Mouse (Mus musculus) Patski (cell line): ENCODE data around the gene Hrh3. TPM values are rescaled to one million over a fixed set of nuclear protein-coding genes. Genes with fewer than 3 reads are reported as not detected.

Experiments used
- ATAC-seq: fragments of 100-300 bp; one replicate; pipeline ENCODE4 v1.8.0; 2021
- CTCF ChIA-PET: fragments of 350-600 bp; sonication (Branson Sonifier 250); formaldehyde crosslinking; loops from one replicate; lab custom pipeline; 2022; ENCODE audit warnings: inconsistent platforms; lab: Charles Lee
- POLR2A ChIA-PET: fragments of 350-600 bp; sonication (Branson Sonifier 250); formaldehyde crosslinking; loops from one replicate; lab custom pipeline; 2022; ENCODE audit warnings: antibody characterized with exemption, inconsistent platforms; lab: Charles Lee
- DNase-seq: peaks from one replicate; pipeline ENCODE4 v3.0.0-alpha.2; 2011; ENCODE audit warnings: low read depth, low spot score
- H3K27me3 ChIP-seq: fragments of 371-371 bp; one replicate; pipeline ENCODE4 v1.5.1; 2021
- CTCF ChIP-seq: fragments of 100-300 bp; IDR thresholded peaks from one replicate; pipeline ENCODE4 v1.5.1; 2021
- in situ Hi-C: fragments of 300-500 bp; cut with MboI; formaldehyde crosslinking; loops from 3 replicates; pipeline ENCODE4 v1.11.1; 2018; ENCODE audit warnings: low pct_unique_long_range_greater_than_20kb, mixed read lengths
- polyA plus RNA-seq: library from polyadenylated mRNA; unstranded; gene quantifications from one replicate; pipeline ENCODE4 v1.2.3, GENCODE M21; 2021

The Hrh3 gene
- polyA plus RNA-seq, 1 experiment from 2014 or later: 0.08 TPM

- in situ Hi-C loops: loop anchor here (10.0 kb wide), 1 partner anchor 46 kb away; the partner anchor contains the start of gene Mtg2
- no peaks in the 10 kb centered on the region for H3K27me3 ChIP-seq
- DNase-seq: no peak
- no peak for ATAC-seq
- ChIA-PET POLR2A (interaction anchor here (1.9 kb wide), 1 partner anchor 50 kb away, joined by 6 read pairs; the partner anchor contains the start of gene Mtg2), CTCF (no interaction called here)
- TF ChIP-seq CTCF: no peak
These were observed 16.0 kb upstream of the Hrh3 start for GRCm38 (mm10) chr2:180120292-180120761.

GRCm38 (mm10) chr2:180119439-180120291 lies 15.4 kb upstream of the Hrh3 start:
- no peaks in the 10 kb centered on the region for H3K27me3 ChIP-seq
- in situ Hi-C loops: loop anchor here (10.0 kb wide), 1 partner anchor 45 kb away; the partner anchor contains the start of gene Mtg2
- CTCF ChIA-PET: no interaction called here
- POLR2A ChIA-PET: interaction anchor here (0.6 to 1.9 kb wide), 2 partner anchors 49 to 686 kb away, joined by 3 to 6 read pairs; partner anchors contain the start of gene Mtg2
- TF ChIP-seq CTCF: no peak
- ATAC-seq: no peak
- no peak for DNase-seq

- ATAC-seq (peak; percentile 93), DNase-seq (peak; percentile 92)
- TF ChIP-seq CTCF: no peak
- in situ Hi-C loops: no loop called here
- POLR2A ChIA-PET: interaction anchor here (0.6 to 1.9 kb wide), 3 partner anchors 48 to 708 kb away, joined by 3 to 6 read pairs (median 3); partner anchors contain the start of gene Mtg2
- CTCF ChIA-PET: interaction anchor here (1.2 to 1.6 kb wide), 3 partner anchors 11 to 132 kb away, joined by 3 to 6 read pairs (median 3); no protein-coding TSS in a partner anchor
- H3K27me3 ChIP-seq: no peaks in the 10 kb centered on the region
These were observed 14.6 kb upstream of the Hrh3 start, which contains the start of gene Osbpl2 for GRCm38 (mm10) chr2:180118661-180119438. Gene Osbpl2 (plus strand): TSS chr2:180119306.

- no peak for DNase-seq
- in situ Hi-C loops: no loop called here
- no peaks in the 10 kb centered on the region for H3K27me3 ChIP-seq
- CTCF ChIA-PET: interaction anchor here (1.2 to 1.6 kb wide), 4 partner anchors 9 to 133 kb away, joined by 3 to 6 read pairs (median 3); no protein-coding TSS in a partner anchor
- POLR2A ChIA-PET: interaction anchor here (0.7 to 1.0 kb wide), 2 partner anchors 47 to 709 kb away, joined by 3 read pairs; partner anchors contain the start of gene Mtg2
- no peak for TF ChIP-seq CTCF
- ATAC-seq: no peak
These were observed 13.4 kb upstream of the Hrh3 start for GRCm38 (mm10) chr2:180117485-180118194.

- ChIA-PET POLR2A (interaction anchor here (1.0 kb wide), 1 partner anchor 46 kb away, joined by 3 read pairs; the partner anchor contains the start of gene Mtg2), CTCF (interaction anchor here (1.2 to 1.6 kb wide), 4 partner anchors 9 to 134 kb away, joined by 3 to 6 read pairs (median 3); no protein-coding TSS in a partner anchor)
- H3K27me3 ChIP-seq: no peaks in the 10 kb centered on the region
- DNase-seq (no peak), ATAC-seq (no peak)
- in situ Hi-C loops: no loop called here
- no peak for TF ChIP-seq CTCF
These were observed 12.6 kb upstream of the Hrh3 start for GRCm38 (mm10) chr2:180116741-180117484.

- no peak for TF ChIP-seq CTCF
- no peaks in the 10 kb centered on the region for H3K27me3 ChIP-seq
- CTCF ChIA-PET: interaction anchor here (0.7 to 1.4 kb wide), 4 partner anchors 11 to 24 kb away, joined by 3 read pairs; partner anchors contain the start of gene Hrh3
- POLR2A ChIA-PET: interaction anchor here (1.1 to 1.5 kb wide), 2 partner anchors 12 to 16 kb away, joined by 3 to 6 read pairs; partner anchors contain the start of gene Hrh3
- in situ Hi-C loops: no loop called here
- no peak for DNase-seq
- no peak for ATAC-seq
These were observed 11.8 kb upstream of the Hrh3 start for GRCm38 (mm10) chr2:180116081-180116493.

- ATAC-seq: peak; percentile 42
These were observed 11.0 kb upstream of the Hrh3 start for GRCm38 (mm10) chr2:180115279-180115678.

More at GRCm38 (mm10) chr2:180115279-180115678, 11.0 kb upstream of the Hrh3 start:
- H3K27me3 ChIP-seq: no peaks in the 10 kb centered on the region
- CTCF ChIA-PET: interaction anchor here (0.7 to 1.4 kb wide), 4 partner anchors 11 to 25 kb away, joined by 3 read pairs; partner anchors contain the start of gene Hrh3
- in situ Hi-C loops: no loop called here
- POLR2A ChIA-PET: interaction anchor here (0.6 to 1.5 kb wide), 5 partner anchors 11 to 137 kb away, joined by 3 to 6 read pairs (median 4); partner anchors contain the start of genes Hrh3 and Mtg2
- DNase-seq: peak; percentile 92
- TF ChIP-seq CTCF: no peak
